Mouse (Mus musculus): ENCODE data around the gene Tmem100. TPM values are rescaled to one million over a fixed set of nuclear protein-coding genes. Genes with fewer than 3 reads are reported as not detected.

Gene Tmem100
- polyA plus RNA-seq, 1 experiment: 0.66 TPM

DNA sequence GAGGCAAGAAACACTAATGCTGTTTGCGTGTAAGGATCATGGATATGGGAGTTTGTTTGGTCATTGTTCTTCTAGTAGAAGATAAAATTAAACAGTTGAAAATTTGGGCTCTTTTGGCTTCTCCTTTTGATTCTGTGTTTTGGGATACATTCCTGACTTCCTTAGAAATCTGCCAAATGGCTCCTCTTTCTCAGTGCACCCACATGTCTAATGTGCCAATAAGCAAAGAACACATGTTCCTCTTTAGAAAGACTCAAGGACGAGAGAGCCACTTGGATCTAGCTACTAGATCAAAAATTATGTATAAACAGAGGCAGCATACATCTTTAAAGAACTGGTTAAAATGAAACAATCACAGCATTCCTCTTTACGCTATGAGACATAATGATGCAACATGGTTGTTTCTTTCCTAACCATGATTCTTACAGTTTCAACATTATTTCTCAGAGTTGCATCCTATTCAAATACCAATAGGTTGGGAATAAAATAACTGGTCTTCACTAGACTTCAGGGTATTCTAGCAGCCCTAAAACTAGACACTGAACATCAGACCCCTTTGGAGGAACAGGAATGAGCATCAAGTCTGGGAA lies 50.6 kb downstream of the Tmem100 start:
- TF ChIP-seq CTCF (IDR thresholded peaks at IDR 0.05; ENCODE audit: extremely low read depth, insufficient read length, insufficient replicate concordance, low read depth, low read length): no peak
- TF ChIP-seq POLR2A (IDR thresholded peaks at IDR 0.05; ENCODE audit: low read depth, low read length): no peak
- no peak overlapping the region for H3K27ac ChIP-seq (ENCODE audit: insufficient read depth, low read depth, low read length)
- WGBS: 79% methylated on average over 3 of the region's 3 CpGs
- H3K4me3 ChIP-seq (ENCODE audit: low read depth, low read length): no peak overlapping the region
- no peaks in the 10 kb centered on the region for H3K27me3 ChIP-seq (ENCODE audit: control insufficient read depth, insufficient read depth, low read length)
- H3K36me3 ChIP-seq (ENCODE audit: control insufficient read depth, insufficient read depth, low read length): no peaks in the 10 kb centered on the region
- no peaks in the 10 kb centered on the region for H3K4me1 ChIP-seq (ENCODE audit: control insufficient read depth, insufficient read depth, insufficient read length, low read length)

DNA sequence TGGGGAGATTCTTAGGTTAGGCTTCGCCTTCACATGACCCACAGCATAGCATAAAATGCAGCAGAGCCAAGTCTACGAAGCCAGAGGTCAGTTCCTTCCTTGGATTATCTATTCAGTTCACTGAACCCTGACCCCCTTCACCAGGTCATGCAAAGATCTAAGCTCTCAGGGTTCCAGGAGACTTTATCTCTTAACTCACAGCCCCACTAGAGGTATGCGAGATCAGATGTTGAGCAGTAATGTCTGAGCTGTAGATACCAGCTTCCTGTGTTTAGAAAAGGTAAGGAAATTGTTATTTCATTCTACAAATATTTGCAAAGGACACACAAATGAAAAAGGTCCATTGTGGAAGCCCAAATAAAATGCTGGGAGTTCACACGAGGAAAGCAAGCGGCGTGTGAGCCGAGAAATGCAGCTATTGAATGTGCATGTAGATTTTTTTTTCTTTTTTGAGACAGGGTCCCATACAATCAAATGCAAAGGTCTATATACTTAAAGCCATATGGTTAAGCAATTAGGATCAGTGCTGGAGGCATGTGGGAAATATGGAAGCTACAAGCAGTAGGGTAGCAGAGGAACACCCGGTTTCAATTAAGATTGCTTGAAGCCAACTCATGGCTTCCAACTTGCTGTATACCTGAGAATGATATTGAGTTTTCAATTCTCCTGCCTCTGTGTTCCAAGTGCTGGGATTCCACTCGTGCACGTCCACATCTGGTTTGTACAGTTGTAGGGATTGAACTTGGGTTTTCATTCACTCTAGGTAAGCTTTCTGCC lies 51.9 kb downstream of the Tmem100 start:
- WGBS: 59% methylated on average over 10 of the region's 10 CpGs
- no peak overlapping the region for H3K4me3 ChIP-seq (ENCODE audit: low read depth, low read length)
- H3K36me3 ChIP-seq (ENCODE audit: control insufficient read depth, insufficient read depth, low read length): no peaks in the 10 kb centered on the region
- H3K27me3 ChIP-seq (ENCODE audit: control insufficient read depth, insufficient read depth, low read length): no peaks in the 10 kb centered on the region
- H3K4me1 ChIP-seq (ENCODE audit: control insufficient read depth, insufficient read depth, insufficient read length, low read length): no peaks in the 10 kb centered on the region
- H3K27ac ChIP-seq (ENCODE audit: insufficient read depth, low read depth, low read length): no peak overlapping the region
- no peak for TF ChIP-seq POLR2A (IDR thresholded peaks at IDR 0.05; ENCODE audit: low read depth, low read length)
- TF ChIP-seq CTCF (IDR thresholded peaks at IDR 0.05; ENCODE audit: extremely low read depth, insufficient read length, insufficient replicate concordance, low read depth, low read length): no peak

DNA sequence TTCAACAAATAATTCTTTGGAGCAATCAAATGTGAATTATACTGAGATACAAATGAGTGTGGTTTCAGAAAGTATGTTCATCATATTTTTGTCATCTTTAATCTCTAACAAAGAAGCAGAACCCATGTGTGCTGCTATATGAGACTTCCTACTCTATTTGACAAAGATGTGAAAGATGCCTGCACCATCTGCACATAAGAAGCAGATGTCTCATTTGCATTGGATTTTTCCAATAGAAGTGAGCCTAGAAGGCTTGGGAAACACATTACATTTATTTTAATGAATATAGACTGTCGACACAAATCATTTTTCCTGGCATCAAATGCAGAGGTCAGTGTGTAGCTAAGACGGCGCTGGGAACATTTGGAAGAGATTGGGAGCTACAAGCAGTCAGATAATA lies 52.9 kb downstream of the Tmem100 start:
- Histone ChIP-seq H3K27ac (ENCODE audit: insufficient read depth, low read depth, low read length) (no peak overlapping the region), H3K27me3 (ENCODE audit: control insufficient read depth, insufficient read depth, low read length) (no peaks in the 10 kb centered on the region), H3K36me3 (ENCODE audit: control insufficient read depth, insufficient read depth, low read length) (no peaks in the 10 kb centered on the region), H3K4me1 (ENCODE audit: control insufficient read depth, insufficient read depth, insufficient read length, low read length) (no peaks in the 10 kb centered on the region), H3K4me3 (ENCODE audit: low read depth, low read length) (no peak overlapping the region)
- TF ChIP-seq CTCF (IDR thresholded peaks at IDR 0.05; ENCODE audit: extremely low read depth, insufficient read length, insufficient replicate concordance, low read depth, low read length): no peak
- no peak for TF ChIP-seq POLR2A (IDR thresholded peaks at IDR 0.05; ENCODE audit: low read depth, low read length)
- 88% methylated on average over 3 of the region's 3 CpGs for WGBS

DNA sequence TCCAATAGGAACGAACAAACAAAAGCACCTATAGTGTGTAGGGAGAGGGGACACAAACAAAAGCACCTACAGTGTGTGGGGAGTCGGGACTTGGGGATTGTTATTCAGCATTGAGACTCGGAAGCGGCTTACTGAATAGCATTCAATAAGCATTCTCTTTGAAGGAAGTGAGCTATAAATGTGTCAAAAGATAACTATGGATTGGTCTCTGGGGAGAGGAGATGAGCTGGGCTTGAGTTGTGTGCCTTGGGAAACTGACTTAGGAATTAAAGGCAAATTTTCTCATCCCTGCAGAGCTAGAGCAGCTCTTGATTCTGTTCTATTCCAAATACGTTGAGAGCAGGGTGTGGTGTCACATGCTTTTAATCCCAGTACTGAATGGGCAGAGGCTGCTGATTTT lies 54.0 kb downstream of the Tmem100 start:
- no peak for TF ChIP-seq CTCF (IDR thresholded peaks at IDR 0.05; ENCODE audit: extremely low read depth, insufficient read length, insufficient replicate concordance, low read depth, low read length)
- no peak for TF ChIP-seq POLR2A (IDR thresholded peaks at IDR 0.05; ENCODE audit: low read depth, low read length)
- H3K27me3 ChIP-seq (ENCODE audit: control insufficient read depth, insufficient read depth, low read length): no peaks in the 10 kb centered on the region
- no peak overlapping the region for H3K27ac ChIP-seq (ENCODE audit: insufficient read depth, low read depth, low read length)
- no peaks in the 10 kb centered on the region for H3K36me3 ChIP-seq (ENCODE audit: control insufficient read depth, insufficient read depth, low read length)
- no peak overlapping the region for H3K4me3 ChIP-seq (ENCODE audit: low read depth, low read length)
- H3K4me1 ChIP-seq (ENCODE audit: control insufficient read depth, insufficient read depth, insufficient read length, low read length): no peaks in the 10 kb centered on the region
- WGBS: 55% methylated on average over 5 of the region's 5 CpGs

Other genes starting within 250 kb of the Tmem100 start
- gene Pctp, start 27.5 kb upstream of the Tmem100 start, polyA plus RNA-seq (2012; rRNA removed): 0.70 and 1.4 TPM in 2 replicates
- 1.7 and 3.0 TPM in 2 replicates for gene Gm45716, start 157.3 kb downstream of the Tmem100 start, polyA plus RNA-seq (2012; rRNA removed)
- gene Mmd, start 219.1 kb downstream of the Tmem100 start, polyA plus RNA-seq (2012; rRNA removed): 10.3 and 21.2 TPM in 2 replicates